Mouse (Mus musculus) liver, embryonic 13.5 days (tissue): Measurements from ENCODE around the gene P2ry14. TPM values are rescaled to one million over a fixed set of nuclear protein-coding genes. Genes with fewer than 3 reads are reported as not detected.

Experiments
- ATAC-seq: fragments of 200-750 bp; cut with Nextera tagmentation; 2 replicates; pipeline ENCODE4 v1.8.0; 2017; ENCODE audit warnings: low read depth, mild to moderate bottlenecking, moderate number of reproducible peaks, moderate library complexity
- DNase-seq: peaks from one replicate; pipeline ENCODE4 v3.0.0; 2022
- H3K27ac ChIP-seq: fragments of 300-500 bp; sonication (generic); 2 replicates; pipeline ENCODE4 v1.5.1; 2015; ENCODE audit warnings: moderate library complexity, mild to moderate bottlenecking, inconsistent platforms
- H3K27me3 ChIP-seq: fragments of 300-500 bp; sonication (generic); 2 replicates; pipeline ENCODE4 v1.6.1; 2015; ENCODE audit warnings: mild to moderate bottlenecking, inconsistent platforms
- H3K36me3 ChIP-seq: fragments of 300-500 bp; sonication (generic); 2 replicates; pipeline ENCODE4 v1.6.1; 2015; ENCODE audit warnings: mild to moderate bottlenecking, inconsistent platforms
- H3K4me1 ChIP-seq: fragments of 300-500 bp; sonication (generic); replicated peaks from 2 replicates; pipeline ENCODE4 v1.6.1; 2015; ENCODE audit warnings: inconsistent platforms
- H3K4me2 ChIP-seq: fragments of 300-500 bp; sonication (generic); 2 replicates; pipeline ENCODE4 v1.6.1; 2015; ENCODE audit warnings: inconsistent platforms, mild to moderate bottlenecking, moderate library complexity
- H3K4me3 ChIP-seq: fragments of 300-500 bp; sonication (generic); replicated peaks from 2 replicates; pipeline ENCODE4 v1.5.1; 2015; ENCODE audit warnings: mild to moderate bottlenecking, inconsistent platforms
- H3K9ac ChIP-seq: fragments of 300-500 bp; sonication (generic); 2 replicates; pipeline ENCODE4 v1.6.1; 2015; ENCODE audit warnings: mild to moderate bottlenecking, inconsistent platforms
- H3K9me3 ChIP-seq: fragments of 300-500 bp; sonication (generic); replicated peaks from 2 replicates; pipeline ENCODE4 v1.6.1; 2016; ENCODE audit warnings: inconsistent platforms
- WGBS: fragments of 180-500 bp; shearing (Covaris S2); methylation state at CpG from one replicate; pipeline ENCODE4 v1.1.7; 2015; ENCODE audit not compliant: insufficient replicate concordance; 5-methylcytosine and 5-hydroxymethylcytosine counted together
- polyA plus RNA-seq: library from polyadenylated mRNA; unstranded; fragments of >200 nt; fragmentation: Nextera tagmentation; extraction: Ambion mirVana; gene quantifications from 2 replicates; pipeline ENCODE4 v1.2.1, GENCODE M21; 2015

P2ry14 gene
- 2.8 and 5.0 TPM in 2 replicates for polyA plus RNA-seq

- Histone ChIP-seq H3K4me3 (no peak within 1 kb of the TSS), H3K9me3 (no peaks in the 10 kb centered on the region), H3K27me3 (no peaks in the 10 kb centered on the region), H3K9ac (no peak within 1 kb of the TSS), H3K4me1 (peaks cover 7% of the 10 kb centered on the region; the same call in 1 of the 2 replicates), H3K4me2 (no peak within 1 kb of the TSS), H3K27ac (no peak within 1 kb of the TSS), H3K36me3 (no peaks in the 10 kb centered on the region)
- ATAC-seq (no peak), DNase-seq (no peak)
- 23% methylated on average over 5 of the region's 5 CpGs for WGBS
Measured at GRCm38 (mm10) chr3:59153424-59153823, at the start of gene P2ry14. TSS of gene P2ry14 (minus strand) at chr3:59153618.

GRCm38 (mm10) chr3:59197329-59197948 is 44.0 kb upstream of the P2ry14 start:
- WGBS = 67% methylated on average over 4 of the region's 4 CpGs
- H3K9ac ChIP-seq = no peak overlapping the region
- H3K9me3 ChIP-seq = no peaks in the 10 kb centered on the region
- DNase-seq = no peak
- H3K4me1 ChIP-seq = no peaks in the 10 kb centered on the region
- no peak overlapping the region for H3K4me2 ChIP-seq
- H3K27me3 ChIP-seq = no peaks in the 10 kb centered on the region
- ATAC-seq = no peak
- H3K4me3 ChIP-seq = no peak overlapping the region
- no peaks in the 10 kb centered on the region for H3K36me3 ChIP-seq
- H3K27ac ChIP-seq = no peak overlapping the region

- no peak for ATAC-seq
- Histone ChIP-seq H3K4me1 (no peaks in the 10 kb centered on the region), H3K27me3 (no peaks in the 10 kb centered on the region), H3K9me3 (no peaks in the 10 kb centered on the region), H3K27ac (no peak within 1 kb of the TSS), H3K36me3 (no peaks in the 10 kb centered on the region), H3K9ac (no peak within 1 kb of the TSS), H3K4me2 (no peak within 1 kb of the TSS), H3K4me3 (no peak within 1 kb of the TSS)
- 69% methylated on average over 7 of the region's 7 CpGs for WGBS
- no peak for DNase-seq
Measured at GRCm38 (mm10) chr3:59194938-59195337, 41.5 kb upstream of the P2ry14 start, which contains the start of gene Gpr87. TSS of gene Gpr87 (minus strand) at chr3:59195104.

- ATAC-seq (no peak), DNase-seq (no peak)
- no peak overlapping the region for H3K9ac ChIP-seq
- H3K4me2 ChIP-seq = no peak overlapping the region
- H3K27ac ChIP-seq = no peak overlapping the region
- no peaks in the 10 kb centered on the region for H3K36me3 ChIP-seq
- WGBS = 72% methylated on average over 7 of the region's 7 CpGs
- no peaks in the 10 kb centered on the region for H3K27me3 ChIP-seq
- no peaks in the 10 kb centered on the region for H3K9me3 ChIP-seq
- no peak overlapping the region for H3K4me3 ChIP-seq
- H3K4me1 ChIP-seq = no peaks in the 10 kb centered on the region
Measured at GRCm38 (mm10) chr3:59194099-59194498, 40.7 kb upstream of the P2ry14 start.

GRCm38 (mm10) chr3:59191674-59192073 is 38.3 kb upstream of the P2ry14 start:
- DNase-seq (no peak), ATAC-seq (no peak)
- Histone ChIP-seq H3K27ac (no peak overlapping the region), H3K4me3 (no peak overlapping the region), H3K9me3 (no peaks in the 10 kb centered on the region), H3K27me3 (no peaks in the 10 kb centered on the region; the same call in 1 of the 2 replicates), H3K36me3 (no peaks in the 10 kb centered on the region), H3K9ac (no peak overlapping the region), H3K4me1 (no peaks in the 10 kb centered on the region), H3K4me2 (no peak overlapping the region)
- WGBS = 85% methylated on average over 6 of the region's 6 CpGs

GRCm38 (mm10) chr3:59187336-59187735 is 33.9 kb upstream of the P2ry14 start:
- ATAC-seq (no peak), DNase-seq (no peak)
- no peaks in the 10 kb centered on the region for H3K36me3 ChIP-seq
- H3K9me3 ChIP-seq = no peaks in the 10 kb centered on the region
- no peaks in the 10 kb centered on the region for H3K4me1 ChIP-seq
- no peak overlapping the region for H3K9ac ChIP-seq
- no peaks in the 10 kb centered on the region; the same call in 1 of the 2 replicates for H3K27me3 ChIP-seq
- no peak overlapping the region for H3K27ac ChIP-seq
- no peak overlapping the region for H3K4me3 ChIP-seq
- H3K4me2 ChIP-seq = no peak overlapping the region
- 56% methylated on average over 4 of the region's 4 CpGs for WGBS

- no peak for ATAC-seq
- H3K4me2 ChIP-seq = no peak overlapping the region
- H3K9ac ChIP-seq = no peak overlapping the region
- H3K4me3 ChIP-seq = no peak overlapping the region
- no peak for DNase-seq
- H3K36me3 ChIP-seq = no peaks in the 10 kb centered on the region
- H3K9me3 ChIP-seq = no peaks in the 10 kb centered on the region
- no peak overlapping the region for H3K27ac ChIP-seq
- H3K4me1 ChIP-seq = no peaks in the 10 kb centered on the region
- 74% methylated on average over 4 of the region's 4 CpGs for WGBS
- no peaks in the 10 kb centered on the region; the same call in 1 of the 2 replicates for H3K27me3 ChIP-seq
Measured at GRCm38 (mm10) chr3:59185662-59186061, 32.2 kb upstream of the P2ry14 start.

GRCm38 (mm10) chr3:59182129-59182528 is 28.7 kb upstream of the P2ry14 start:
- no peaks in the 10 kb centered on the region; the same call in 1 of the 2 replicates for H3K27me3 ChIP-seq
- no peaks in the 10 kb centered on the region for H3K9me3 ChIP-seq
- H3K4me1 ChIP-seq = no peaks in the 10 kb centered on the region
- H3K9ac ChIP-seq = no peak overlapping the region
- no peak overlapping the region for H3K4me3 ChIP-seq
- DNase-seq (no peak), ATAC-seq (no peak)
- H3K4me2 ChIP-seq = no peak overlapping the region
- no peak overlapping the region for H3K27ac ChIP-seq
- no peaks in the 10 kb centered on the region for H3K36me3 ChIP-seq

- Histone ChIP-seq H3K9me3 (no peaks in the 10 kb centered on the region), H3K4me3 (no peak overlapping the region), H3K27me3 (no peaks in the 10 kb centered on the region), H3K27ac (no peak overlapping the region), H3K9ac (no peak overlapping the region), H3K36me3 (no peaks in the 10 kb centered on the region), H3K4me2 (no peak overlapping the region), H3K4me1 (no peaks in the 10 kb centered on the region)
- ATAC-seq (no peak), DNase-seq (no peak)
- 57% methylated on average over 5 of the region's 5 CpGs for WGBS
Measured at GRCm38 (mm10) chr3:59181134-59181533, 27.7 kb upstream of the P2ry14 start.

- no peak for DNase-seq
- no peak for ATAC-seq
- no peak overlapping the region for H3K4me2 ChIP-seq
- H3K27ac ChIP-seq = no peak overlapping the region
- no peak overlapping the region for H3K4me3 ChIP-seq
- H3K9ac ChIP-seq = no peak overlapping the region
- 53% methylated on average over 5 of the region's 5 CpGs for WGBS
- no peaks in the 10 kb centered on the region for H3K9me3 ChIP-seq
- H3K4me1 ChIP-seq = no peaks in the 10 kb centered on the region
- H3K36me3 ChIP-seq = no peaks in the 10 kb centered on the region
- no peaks in the 10 kb centered on the region for H3K27me3 ChIP-seq
Measured at GRCm38 (mm10) chr3:59176871-59177270, 23.5 kb upstream of the P2ry14 start.

GRCm38 (mm10) chr3:59175234-59175633 is 21.8 kb upstream of the P2ry14 start:
- ATAC-seq = no peak
- Histone ChIP-seq H3K27me3 (no peaks in the 10 kb centered on the region), H3K9me3 (no peaks in the 10 kb centered on the region), H3K9ac (no peak overlapping the region), H3K4me3 (no peak overlapping the region), H3K27ac (no peak overlapping the region), H3K36me3 (no peaks in the 10 kb centered on the region), H3K4me1 (0 out of 2 replicates have a peak, but pooled peaks cover under 1% of the 10 kb centered on the region), H3K4me2 (no peak overlapping the region)
- 29% methylated on average over 5 of the region's 5 CpGs for WGBS
- DNase-seq = no peak

- DNase-seq = no peak
- Histone ChIP-seq H3K4me1 (0 out of 2 replicates have a peak, but pooled peaks cover 5% of the 10 kb centered on the region), H3K9ac (no peak overlapping the region), H3K36me3 (no peaks in the 10 kb centered on the region), H3K9me3 (no peaks in the 10 kb centered on the region), H3K27me3 (no peaks in the 10 kb centered on the region), H3K4me3 (no peak overlapping the region), H3K4me2 (no peak overlapping the region), H3K27ac (no peak overlapping the region)
- no peak for ATAC-seq
- WGBS = 36% methylated on average over 6 of the region's 6 CpGs
Measured at GRCm38 (mm10) chr3:59174426-59175154, 21.2 kb upstream of the P2ry14 start.
